Mouse (Mus musculus): Measurements from ENCODE around the gene Crtap.
"Not testable (repeated sequence)": the region's sequence is repeated elsewhere in the genome, so short reads cannot be mapped to it uniquely, and the experiment has no call there.

Crtap gene

GRCm38 (mm10) chr9:114395258-114395657, 4.8 kb upstream of the Crtap start:
- in situ Hi-C loops (cut with MboI, MseI): no loop called here

- in situ Hi-C loops (cut with MboI, MseI): no loop called here
These were observed 4.2 kb upstream of the Crtap start for GRCm38 (mm10) chr9:114394677-114395076.

- in situ Hi-C loops (cut with MboI, MseI): not testable (repeated sequence)
These were observed 3.7 kb upstream of the Crtap start for GRCm38 (mm10) chr9:114394136-114394535.

- in situ Hi-C loops (cut with MboI, MseI): no loop called here
These were observed 237 bp upstream of the Crtap start for GRCm38 (mm10) chr9:114390749-114391075.

- in situ Hi-C loops (cut with MboI, MseI): no loop called here
These were observed 1.0 kb downstream of the Crtap start for GRCm38 (mm10) chr9:114389371-114389904.

- in situ Hi-C loops (cut with MboI, MseI): no loop called here
These were observed 1.6 kb downstream of the Crtap start for GRCm38 (mm10) chr9:114388701-114389370.

GRCm38 (mm10) chr9:114388288-114388687, 2.2 kb downstream of the Crtap start:
- in situ Hi-C loops (cut with MboI, MseI): no loop called here

GRCm38 (mm10) chr9:114387086-114387485, 3.4 kb downstream of the Crtap start:
- in situ Hi-C loops (cut with MboI, MseI): no loop called here

- in situ Hi-C loops (cut with MboI, MseI): no loop called here
These were observed 5.3 kb downstream of the Crtap start for GRCm38 (mm10) chr9:114385160-114385559.

GRCm38 (mm10) chr9:114384691-114385090, 5.8 kb downstream of the Crtap start:
- in situ Hi-C loops (cut with MboI, MseI): no loop called here

- in situ Hi-C loops (cut with MboI, MseI): no loop called here
These were observed 7.4 kb downstream of the Crtap start for GRCm38 (mm10) chr9:114382936-114383710.

GRCm38 (mm10) chr9:114380881-114381733, 9.4 kb downstream of the Crtap start:
- in situ Hi-C loops (cut with MboI, MseI): no loop called here

- in situ Hi-C loops (cut with MboI, MseI): no loop called here
These were observed 10.6 kb downstream of the Crtap start for GRCm38 (mm10) chr9:114379871-114380270.

- in situ Hi-C loops (cut with MboI, MseI): no loop called here
These were observed 13.3 kb downstream of the Crtap start for GRCm38 (mm10) chr9:114377168-114377567.

- in situ Hi-C loops (cut with MboI, MseI): no loop called here
These were observed 15.1 kb downstream of the Crtap start for GRCm38 (mm10) chr9:114375276-114375962.

- in situ Hi-C loops (cut with MboI, MseI): not testable (repeated sequence)
These were observed 18.8 kb downstream of the Crtap start for GRCm38 (mm10) chr9:114371717-114372116.

- in situ Hi-C loops (cut with MboI, MseI): loop anchor here (5.0 kb wide), 1 partner anchor 52 kb away; no protein-coding TSS in a partner anchor
These were observed 21.1 kb downstream of the Crtap start for GRCm38 (mm10) chr9:114369389-114369788.

- in situ Hi-C loops (cut with MboI, MseI): loop anchor here (5.0 kb wide), 1 partner anchor 51 kb away; no protein-coding TSS in a partner anchor
These were observed 22.0 kb downstream of the Crtap start for GRCm38 (mm10) chr9:114368471-114368858.

- in situ Hi-C loops (cut with MboI, MseI): loop anchor here (5.0 kb wide), 1 partner anchor 51 kb away; no protein-coding TSS in a partner anchor
These were observed 22.5 kb downstream of the Crtap start for GRCm38 (mm10) chr9:114367783-114368470.

- in situ Hi-C loops (cut with MboI, MseI): not testable (repeated sequence)
These were observed 60.6 kb downstream of the Crtap start, which contains the start of gene Bcl2a1c for GRCm38 (mm10) chr9:114329855-114330254. TSS of gene Bcl2a1c (plus strand) at chr9:114330135.

All from T-helper 1 cell (primary cell).